Mouse (Mus musculus): ENCODE results near the gene Eps8l1.
"Not testable (repeated sequence)": the region's sequence is repeated elsewhere in the genome, so short reads cannot be mapped to it uniquely, and the experiment has no call there.

Gene Eps8l1

DNA sequence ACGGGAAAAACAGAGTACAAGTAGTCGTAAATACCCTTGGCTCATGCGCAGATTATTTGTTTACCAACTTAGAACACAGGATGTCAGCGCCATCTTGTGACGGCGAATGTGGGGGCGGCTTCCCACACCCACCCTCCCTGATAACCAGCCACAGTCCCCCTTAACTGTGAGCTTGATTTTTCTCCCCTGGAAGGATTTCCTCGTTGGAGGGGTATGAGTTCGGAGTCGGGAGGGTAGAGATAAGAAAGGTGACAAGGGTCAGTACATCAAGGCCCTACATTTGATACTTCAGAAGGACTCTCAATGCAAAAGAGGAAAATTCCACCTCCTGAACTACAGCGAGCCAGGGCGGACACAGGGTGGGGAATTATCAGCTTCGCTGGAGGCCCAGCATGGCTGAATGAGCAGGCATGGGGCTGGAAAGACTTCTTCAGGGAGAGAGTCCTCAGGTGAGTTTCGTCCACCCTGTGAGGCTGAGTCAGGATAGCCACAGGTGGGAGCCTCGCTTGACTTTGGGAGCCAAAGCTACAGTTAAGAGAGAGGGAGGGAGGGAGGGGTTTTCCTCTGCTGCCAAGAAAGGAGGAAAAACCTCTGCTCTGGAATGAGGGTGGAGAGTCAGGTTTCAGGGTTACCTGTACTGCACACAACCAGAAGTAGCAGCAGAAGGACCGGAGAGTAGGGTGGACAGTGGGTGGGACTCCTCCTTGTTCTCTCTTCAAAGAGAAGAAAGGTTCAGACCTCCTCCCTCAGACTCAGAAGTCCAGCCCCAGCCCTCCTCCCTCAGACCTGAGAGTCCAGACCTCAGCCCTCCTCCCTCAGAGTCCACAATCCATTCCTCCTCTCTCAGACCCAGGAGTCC, at the start of gene Eps8l1:
Gene Eps8l1 (plus strand): TSS at position 99 of the 859 bp plus-strand sequence.
- no peak for DNase-seq (ENCODE audit: low spot score)

DNA sequence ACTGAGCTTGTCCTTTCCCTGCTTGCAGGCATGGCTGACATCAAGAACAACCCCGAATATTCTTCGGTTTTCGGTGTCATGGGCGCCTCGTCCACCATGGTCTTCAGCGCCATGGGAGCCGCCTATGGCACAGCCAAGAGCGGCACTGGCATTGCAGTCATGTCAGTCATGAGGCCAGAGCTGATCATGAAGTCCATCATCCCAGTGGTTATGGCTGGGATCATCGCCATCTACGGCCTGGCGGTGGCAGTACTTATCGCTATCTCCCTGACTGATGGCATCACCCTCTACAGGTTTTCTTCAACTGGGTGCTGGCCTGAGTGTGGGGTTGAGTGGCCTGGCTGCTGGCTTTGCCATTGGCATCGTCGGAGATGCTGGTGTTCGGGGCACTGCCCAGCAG, 48.1 kb upstream of the Eps8l1 start:
- DNase-seq (ENCODE audit: low spot score), result not testable (repeated sequence)

DNA sequence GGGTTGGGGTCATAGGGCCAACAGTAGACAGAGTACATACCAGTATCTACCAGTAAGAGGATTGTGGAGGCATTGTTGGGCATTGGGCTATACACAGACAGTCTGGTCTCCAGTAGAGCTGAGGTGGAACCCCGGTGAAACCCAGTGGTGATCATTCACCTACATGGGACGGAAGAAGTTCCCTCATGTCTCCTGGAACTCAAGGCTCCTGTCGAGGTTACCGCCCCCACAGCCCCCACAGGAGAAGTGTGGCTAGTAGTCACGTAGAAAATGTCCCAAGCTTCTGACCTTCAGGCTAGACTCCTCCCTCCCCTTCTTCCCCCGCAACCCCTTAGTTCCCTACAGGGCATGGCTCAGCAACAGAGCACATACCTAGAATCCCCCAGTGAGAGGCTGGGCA, 40.8 kb upstream of the Eps8l1 start:
- DNase-seq (ENCODE audit: low spot score), result no peak

DNA sequence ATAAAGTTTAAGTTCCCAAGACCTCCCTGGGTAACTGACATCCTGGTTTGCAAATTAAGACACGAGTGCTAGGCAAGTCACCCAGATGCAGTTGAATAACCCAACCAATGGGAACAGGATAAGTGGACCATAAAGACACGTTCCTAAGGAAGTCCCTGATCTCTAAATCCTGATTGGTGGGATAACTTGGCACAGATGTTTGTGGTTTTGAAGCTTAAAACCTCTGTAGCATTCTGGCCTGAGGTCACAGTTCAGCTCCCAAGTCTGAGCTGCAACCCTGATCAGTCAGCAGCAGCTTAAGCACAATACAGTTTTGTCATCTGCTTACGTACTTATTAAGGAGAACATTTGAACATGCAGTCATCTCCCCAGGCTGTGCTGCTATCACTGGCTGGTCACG, 40.2 kb upstream of the Eps8l1 start:
- DNase-seq (ENCODE audit: low spot score), result no peak

DNA sequence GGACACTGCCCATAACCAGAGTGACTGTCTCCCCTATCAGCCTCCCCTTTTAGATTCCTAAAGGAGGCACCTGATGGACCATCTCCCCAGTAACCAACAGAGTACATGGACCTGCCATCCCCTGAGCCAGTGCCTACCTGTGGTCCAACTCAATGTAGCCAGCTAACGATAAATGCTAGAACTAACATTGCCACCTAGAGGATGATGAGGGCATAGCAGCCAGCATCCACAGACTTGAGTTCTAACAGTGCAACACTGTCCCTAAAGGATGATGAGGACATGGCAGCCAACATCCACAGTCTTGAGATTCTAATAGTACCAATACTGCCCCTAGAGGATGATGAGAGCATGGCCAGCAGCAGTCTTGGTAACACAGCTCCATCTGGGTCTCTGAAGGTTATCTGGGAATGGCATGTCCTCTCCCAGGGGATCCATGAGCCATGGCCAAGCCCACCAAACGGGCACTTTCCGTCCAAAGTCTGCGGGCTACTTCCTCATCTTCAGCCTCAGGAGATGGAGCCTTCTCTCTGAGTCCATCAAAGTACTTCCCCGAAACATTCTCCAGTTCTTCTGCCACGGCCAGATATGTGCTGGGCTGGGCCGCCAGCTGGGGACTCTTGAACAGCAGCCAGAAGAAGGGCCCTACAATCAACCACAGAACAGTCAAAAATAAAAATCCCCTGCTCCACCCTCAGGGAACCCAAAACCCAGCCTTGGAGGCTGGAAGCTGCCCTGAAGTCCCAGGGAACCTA, 33.1 kb upstream of the Eps8l1 start:
- DNase-seq (ENCODE audit: low spot score), result peak; percentile 71

DNA sequence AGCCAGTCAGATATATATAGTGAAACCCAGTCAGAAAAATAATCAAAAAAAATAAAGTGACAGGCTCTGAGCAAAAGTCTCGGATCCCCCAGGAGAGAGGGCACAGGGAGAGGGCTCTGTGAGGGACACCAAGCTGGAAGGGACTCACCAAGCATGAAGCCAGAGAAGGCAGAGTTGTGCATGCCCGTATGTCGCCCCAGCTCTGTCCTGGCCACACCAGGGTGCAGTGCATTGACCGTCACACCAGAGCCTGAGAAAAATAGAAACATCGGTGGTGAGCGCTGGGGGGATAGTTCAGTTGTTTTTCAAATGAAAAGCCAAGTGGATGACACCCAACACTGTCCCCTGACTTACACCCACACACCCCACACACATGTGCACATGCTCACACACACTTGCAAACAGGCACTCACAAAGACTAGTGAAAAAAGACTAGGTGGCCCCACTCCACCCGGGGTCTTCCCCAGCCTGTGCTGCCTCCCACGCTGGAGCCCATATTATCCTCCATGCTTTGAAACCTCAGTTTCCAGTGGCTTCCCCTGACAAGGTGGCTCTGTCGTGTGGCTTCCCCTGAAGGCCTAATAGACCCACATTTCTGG, 30.1 kb upstream of the Eps8l1 start:
- no peak for DNase-seq (ENCODE audit: low spot score)

DNA sequence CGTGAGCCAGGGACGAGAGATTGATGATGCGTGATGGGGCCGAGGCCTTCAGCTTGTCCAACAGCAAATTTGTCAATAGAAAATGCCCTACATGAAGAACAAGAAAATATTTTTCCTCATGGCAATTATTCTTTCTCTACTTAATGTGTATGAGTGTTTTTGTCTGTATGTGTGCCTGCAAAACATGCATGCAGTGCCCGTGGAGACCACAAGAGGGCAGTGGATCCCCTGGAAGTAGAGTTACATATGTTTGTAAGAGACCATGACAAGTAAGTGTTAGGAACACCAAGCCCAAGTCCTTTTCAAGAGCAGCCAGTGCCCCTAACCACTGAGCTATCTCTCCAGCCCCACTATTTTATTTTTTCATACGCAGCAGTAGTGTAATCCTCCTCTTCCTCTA, 28.9 kb upstream of the Eps8l1 start:
- DNase-seq (ENCODE audit: low spot score), result peak; percentile 67

DNA sequence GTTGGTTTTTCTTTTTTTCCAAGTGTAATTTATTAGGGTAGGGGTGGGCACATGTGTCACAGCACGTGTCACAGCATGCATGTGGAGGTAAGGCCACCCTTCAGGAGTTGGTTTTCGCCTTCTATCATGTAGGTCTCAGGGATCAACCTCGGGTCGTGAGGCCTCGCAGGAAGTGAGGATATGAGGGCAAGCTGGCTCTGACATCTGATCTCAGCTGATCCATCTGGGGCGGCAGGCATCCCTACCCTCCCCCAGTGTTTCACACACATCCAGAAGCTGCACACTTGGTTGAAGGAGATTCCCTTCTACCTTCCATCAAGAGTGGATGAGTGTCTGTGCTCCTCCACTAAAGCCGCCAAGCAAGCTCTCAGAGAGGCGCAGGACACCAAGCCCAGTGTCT, 28.4 kb upstream of the Eps8l1 start:
- no peak for DNase-seq (ENCODE audit: low spot score)

DNA sequence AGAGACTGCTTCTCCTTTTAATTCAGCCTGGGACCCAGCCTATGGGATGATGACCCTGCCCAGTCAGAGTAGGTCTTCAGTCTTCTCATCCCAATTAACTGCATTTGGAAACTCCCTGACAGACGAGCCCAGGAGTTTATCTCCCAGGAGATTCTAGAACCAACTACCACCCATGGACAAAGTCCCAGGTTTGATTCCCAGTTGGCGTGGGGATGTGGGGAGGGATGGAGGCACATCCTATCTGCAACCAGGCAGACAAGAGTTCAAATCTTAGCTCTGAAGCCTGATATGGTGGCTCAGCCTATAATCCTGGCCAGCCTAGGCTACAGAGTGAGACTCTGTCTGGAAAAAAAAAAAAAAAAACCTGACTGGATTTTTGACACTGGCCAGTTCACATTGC, 22.8 kb upstream of the Eps8l1 start:
- no peak for DNase-seq (ENCODE audit: low spot score)

DNA sequence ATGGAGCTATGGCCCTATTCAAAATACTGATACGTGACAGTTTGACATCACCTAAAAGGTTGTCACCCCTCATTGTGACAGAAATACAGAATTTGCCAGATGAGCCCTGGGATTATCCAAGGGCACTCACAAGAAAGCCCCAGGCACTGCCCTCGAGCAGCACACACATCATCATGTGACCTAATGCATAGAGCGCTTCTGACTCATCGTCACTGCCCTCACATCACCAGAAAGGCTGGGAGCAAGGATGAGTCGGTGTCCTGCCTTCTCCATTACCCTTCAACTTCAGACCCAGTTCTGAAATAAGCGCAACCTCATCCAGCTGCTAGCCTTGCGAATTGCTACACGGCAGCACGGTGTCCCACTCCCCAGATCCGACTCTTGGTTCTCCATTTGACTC, 19.9 kb upstream of the Eps8l1 start:
- no peak for DNase-seq (ENCODE audit: low spot score)

DNA sequence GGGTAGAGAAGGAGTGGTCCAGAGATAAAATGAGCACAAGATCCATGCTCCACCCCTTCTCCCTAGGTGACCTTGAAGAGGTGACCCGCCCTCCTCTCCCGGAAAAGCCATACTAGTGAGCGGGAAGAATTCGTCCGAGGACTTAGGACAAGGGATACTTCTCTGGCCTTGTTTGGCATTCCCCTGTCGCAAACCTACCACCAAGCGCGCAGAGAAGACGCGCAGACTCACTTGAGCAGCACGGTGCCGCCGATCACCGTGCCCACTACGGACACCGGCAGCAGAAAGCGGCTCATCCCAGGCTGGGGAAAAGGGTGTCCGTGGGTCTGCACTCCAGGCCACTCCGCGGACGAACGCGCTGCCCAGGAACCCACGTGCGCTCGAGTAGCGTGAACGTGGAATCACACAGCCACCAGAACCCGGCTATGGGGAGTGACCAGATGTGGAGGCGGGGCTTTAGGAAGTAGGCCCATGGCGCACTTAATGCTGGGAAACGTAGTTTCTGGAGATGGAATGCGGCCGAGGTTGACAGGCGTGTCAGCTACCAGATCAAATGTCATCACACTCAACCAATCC, 15.2 kb upstream of the Eps8l1 start, which contains the start of gene Rdh13:
Gene Rdh13 (minus strand): TSS at position 434 of the 576 bp plus-strand sequence.
- peak; percentile 73 for DNase-seq (ENCODE audit: low spot score)

DNA sequence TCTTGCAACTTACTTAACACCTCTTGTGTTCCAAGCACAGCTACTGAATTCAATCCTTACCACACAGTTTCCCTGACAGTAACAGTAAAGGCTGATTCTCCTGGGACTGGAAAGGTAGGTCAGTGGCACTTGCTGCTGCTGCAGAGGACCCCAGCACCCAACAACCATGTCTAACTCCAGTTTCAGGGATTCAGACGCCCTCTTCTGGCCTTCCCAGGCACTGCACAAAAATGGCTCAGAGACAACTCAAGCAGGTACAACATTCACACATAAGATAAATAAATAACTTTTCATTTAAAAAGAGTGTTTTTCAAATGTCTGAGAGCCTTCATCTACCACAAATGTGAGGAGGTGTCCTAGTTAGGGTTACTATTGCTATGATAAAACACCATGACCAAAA, 13.3 kb upstream of the Eps8l1 start:
- DNase-seq (ENCODE audit: low spot score), result no peak

DNA sequence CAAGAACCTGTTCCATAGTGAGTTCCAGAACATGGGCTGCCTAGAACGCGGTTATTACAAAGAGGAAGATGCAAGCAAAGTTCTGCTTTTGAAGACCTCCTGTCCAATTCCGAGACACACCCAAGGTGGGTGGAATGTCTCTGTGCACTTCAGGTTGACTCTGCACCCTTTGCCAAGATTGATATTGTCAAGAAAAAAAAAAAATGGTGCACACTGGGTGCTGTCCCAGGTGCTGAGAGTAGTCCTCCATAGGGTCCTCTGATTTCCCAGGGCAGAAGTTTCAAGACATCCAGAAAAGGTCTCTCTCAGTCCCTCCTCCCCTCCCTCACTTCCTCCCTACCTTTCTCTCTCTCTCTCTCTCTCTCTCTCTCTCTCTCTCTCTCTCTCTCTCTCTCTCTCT, 12.0 kb upstream of the Eps8l1 start:
- no peak for DNase-seq (ENCODE audit: low spot score)

DNA sequence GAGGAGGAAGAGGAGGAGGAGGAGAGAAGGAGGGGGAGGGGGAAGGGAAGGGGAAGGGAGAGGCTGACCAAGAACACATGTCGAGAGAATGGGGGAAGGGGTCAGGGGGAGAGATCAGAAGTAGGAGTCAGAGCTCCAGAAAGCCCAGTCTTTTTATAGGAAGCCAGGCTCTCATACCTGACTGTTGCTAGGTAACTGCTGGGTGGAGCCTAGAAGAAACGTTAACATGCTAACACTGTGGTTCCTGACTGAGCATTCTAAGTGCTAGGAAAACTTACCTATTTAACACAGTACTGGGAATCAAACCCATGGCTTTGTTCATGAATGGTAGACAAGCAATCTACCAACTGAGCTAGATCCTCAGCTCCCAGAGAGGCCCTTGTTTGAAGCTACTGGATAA, 11.3 kb upstream of the Eps8l1 start:
- no peak for DNase-seq (ENCODE audit: low spot score)

DNA sequence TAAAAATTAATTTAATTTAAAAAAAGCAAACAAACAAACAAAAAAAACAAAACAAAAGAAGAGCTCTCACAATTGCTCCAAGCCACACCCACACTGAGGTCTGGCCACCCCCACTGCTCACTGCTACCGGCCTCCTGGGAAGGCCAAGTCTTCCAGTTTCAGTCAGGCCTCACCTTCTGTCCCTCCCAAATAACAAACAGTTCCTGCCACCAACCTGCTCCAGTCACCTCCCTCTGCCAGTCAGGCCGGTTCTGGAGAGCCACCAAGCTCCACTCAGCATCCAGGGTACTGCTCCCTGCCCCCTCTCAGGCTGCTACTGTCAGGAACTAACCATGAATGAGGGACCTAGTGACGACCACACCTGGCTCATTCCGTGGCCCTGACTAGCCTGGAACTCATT, 7.8 kb upstream of the Eps8l1 start:
- no peak for DNase-seq (ENCODE audit: low spot score)

DNA sequence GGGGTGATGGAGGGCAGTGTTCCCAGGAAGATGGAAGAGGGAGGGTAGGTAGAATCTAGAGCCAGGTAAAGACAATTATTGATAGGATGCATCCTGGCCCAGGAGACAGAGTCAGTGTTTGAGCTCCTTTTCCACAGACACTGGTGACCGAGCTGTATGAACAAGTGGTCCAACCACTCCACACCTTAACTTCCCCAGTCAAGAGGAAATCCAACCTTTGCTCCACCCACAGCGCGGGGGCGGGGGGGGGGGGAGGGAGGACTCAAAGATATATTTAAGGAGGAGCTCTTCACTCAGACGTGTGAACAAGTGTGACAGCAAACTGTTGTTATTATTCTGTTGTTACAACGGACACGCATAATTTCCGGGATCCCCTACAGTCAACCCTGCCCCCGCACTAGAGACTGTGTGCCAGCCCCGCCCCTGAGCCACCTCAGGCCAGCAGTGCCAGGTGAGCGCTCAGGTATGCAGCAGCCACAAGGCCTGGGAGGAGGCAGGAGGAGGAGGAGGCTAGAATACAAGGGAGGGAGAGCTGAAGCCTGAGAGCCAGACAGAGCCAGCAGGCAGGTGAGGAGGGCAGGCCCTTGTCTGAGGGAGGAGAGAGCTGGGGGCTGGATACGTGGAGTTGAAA, 3.8 kb downstream of the Eps8l1 start:
- DNase-seq (ENCODE audit: low spot score), result peak; percentile 58

DNA sequence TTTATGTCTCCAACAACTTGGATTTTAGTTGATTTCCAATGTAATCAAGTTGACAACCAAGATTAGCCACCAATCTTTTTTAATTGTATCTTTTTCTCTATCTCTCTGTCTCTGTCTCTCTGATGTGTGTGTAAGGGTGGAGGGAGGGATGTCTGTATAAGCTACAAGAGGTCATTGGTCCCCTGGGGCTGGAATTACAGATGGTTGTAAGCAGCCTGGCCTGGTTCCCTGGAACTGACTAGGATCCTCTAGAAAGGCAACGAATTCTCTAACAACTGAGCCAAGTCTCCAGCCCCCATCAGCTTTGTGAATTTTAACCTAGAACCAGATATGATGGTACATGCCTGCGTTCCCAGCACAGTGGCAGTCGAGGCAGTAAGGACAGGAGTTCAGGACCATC, 7.3 kb downstream of the Eps8l1 start:
- no peak for DNase-seq (ENCODE audit: low spot score)

DNA sequence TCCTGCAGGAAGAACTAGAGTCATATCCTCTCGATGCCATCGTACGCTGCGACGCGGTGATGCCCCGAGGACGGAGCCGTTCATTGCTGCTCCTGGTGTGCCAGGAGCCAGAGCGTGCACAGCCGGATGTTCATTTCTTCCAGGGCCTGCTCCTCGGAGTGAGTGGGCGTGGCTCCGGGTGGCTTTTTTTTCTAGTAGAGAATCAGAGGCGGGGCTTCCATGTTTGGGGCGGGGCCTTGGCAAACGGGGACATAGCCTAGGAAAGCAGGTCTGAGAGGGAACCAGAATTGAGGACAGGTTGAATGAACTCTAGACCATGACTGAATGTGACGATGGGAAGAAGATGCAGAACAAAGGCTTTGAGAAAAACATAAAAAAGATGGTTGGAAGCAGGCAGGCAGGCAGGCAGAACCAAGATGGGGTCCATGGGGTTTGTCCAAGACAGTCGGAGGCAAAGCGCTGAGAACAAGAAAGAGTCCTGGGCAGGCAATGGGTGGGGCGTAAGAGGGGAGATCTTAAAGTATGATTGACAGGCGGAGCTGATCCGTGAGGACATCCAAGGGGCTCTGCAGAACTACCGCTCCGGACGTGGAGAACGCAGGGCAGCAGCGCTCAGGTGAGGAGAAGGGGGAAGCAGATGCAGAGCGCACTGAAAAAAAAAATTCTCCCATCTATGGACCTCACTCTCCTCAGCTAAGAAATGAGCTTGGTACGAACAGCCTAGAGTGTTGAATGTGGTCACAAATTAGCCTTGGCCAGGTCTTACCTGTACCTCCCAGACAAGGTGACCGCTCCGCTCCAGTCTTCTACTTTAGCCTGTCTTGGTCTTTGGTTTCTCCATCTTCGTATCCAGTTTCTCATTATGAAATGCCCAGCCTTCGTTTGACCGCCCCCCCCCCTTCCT, 10.1 kb downstream of the Eps8l1 start:
- peak; percentile 67 for DNase-seq (ENCODE audit: low spot score)

DNA sequence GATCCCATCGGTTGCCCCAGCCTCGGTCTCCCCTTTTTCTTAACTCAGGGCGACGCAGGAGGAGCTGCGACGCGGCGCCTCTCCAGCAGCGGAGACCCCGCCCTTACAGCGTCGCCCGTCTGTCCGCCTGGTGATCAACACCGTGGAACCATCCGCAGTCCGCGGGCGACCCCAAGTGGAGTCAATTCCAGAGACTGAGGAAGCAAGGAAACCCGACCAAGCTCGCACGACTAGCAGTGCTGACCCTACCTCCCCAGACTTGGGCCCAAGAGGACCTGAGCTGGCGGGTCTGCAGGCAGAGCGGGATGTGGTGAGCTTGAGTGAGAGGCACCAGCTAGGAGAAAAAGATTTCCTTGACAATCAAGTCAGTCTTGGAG, 10.7 kb downstream of the Eps8l1 start:
- DNase-seq (ENCODE audit: low spot score), result peak; percentile 75

DNA sequence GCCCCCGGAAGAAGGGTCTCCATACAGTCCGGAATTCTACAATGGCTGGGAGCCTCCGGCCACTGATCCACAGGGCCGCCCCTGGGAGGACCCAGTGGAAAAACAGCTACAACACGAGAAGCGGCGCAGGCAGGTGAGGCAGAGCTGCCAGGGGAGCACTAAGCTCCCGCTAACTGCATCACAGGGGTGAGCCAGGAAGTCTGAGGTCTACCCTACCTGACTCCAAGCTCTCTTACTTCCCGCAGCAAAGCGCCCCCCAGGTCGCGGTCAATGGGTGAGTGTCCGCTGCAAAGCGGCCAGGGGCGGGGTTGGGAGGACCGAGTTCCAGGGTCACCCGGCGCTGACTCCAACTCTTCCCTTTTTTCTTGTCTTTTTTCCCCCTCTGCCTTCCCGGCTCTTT, 13.5 kb downstream of the Eps8l1 start:
- DNase-seq (ENCODE audit: low spot score), result no peak
